Mouse (Mus musculus): Measurements from ENCODE around the gene Sgms1. TPM values are rescaled to one million over a fixed set of nuclear protein-coding genes. Genes with fewer than 3 reads are reported as not detected.

The Sgms1 gene
- polyA plus RNA-seq, 3 experiments from 2014 or later: 47.8 to 56.5 (median 51.5) TPM

GRCm38 (mm10) chr19:32199133-32199532 is 190.4 kb downstream of the Sgms1 start:
- no peak for ATAC-seq

- ATAC-seq: no peak
Observed at GRCm38 (mm10) chr19:32198494-32199106, 190.9 kb downstream of the Sgms1 start.

GRCm38 (mm10) chr19:32196976-32197819 is 192.3 kb downstream of the Sgms1 start:
- ATAC-seq: peak; percentile 91

GRCm38 (mm10) chr19:32196222-32196621 is 193.3 kb downstream of the Sgms1 start:
- peak; percentile 20 for ATAC-seq

- no peak for ATAC-seq
Observed at GRCm38 (mm10) chr19:32194863-32195262, 194.7 kb downstream of the Sgms1 start.

GRCm38 (mm10) chr19:32194074-32194473 is 195.4 kb downstream of the Sgms1 start:
- no peak for ATAC-seq

GRCm38 (mm10) chr19:32191596-32191995 is 197.9 kb downstream of the Sgms1 start:
- no peak for ATAC-seq

GRCm38 (mm10) chr19:32189961-32190360 is 199.6 kb downstream of the Sgms1 start:
- no peak for ATAC-seq

GRCm38 (mm10) chr19:32189036-32189436 is 200.5 kb downstream of the Sgms1 start:
- ATAC-seq: no peak

GRCm38 (mm10) chr19:32186594-32187092 is 202.9 kb downstream of the Sgms1 start:
- peak; percentile 82 for ATAC-seq

- no peak for ATAC-seq
Observed at GRCm38 (mm10) chr19:32183005-32183404, 206.5 kb downstream of the Sgms1 start.

- ATAC-seq: no peak
Observed at GRCm38 (mm10) chr19:32182471-32182870, 207.0 kb downstream of the Sgms1 start.

- no peak for ATAC-seq
Observed at GRCm38 (mm10) chr19:32181721-32182394, 207.7 kb downstream of the Sgms1 start.

- ATAC-seq: no peak
Observed at GRCm38 (mm10) chr19:32180756-32181674, 208.5 kb downstream of the Sgms1 start.

GRCm38 (mm10) chr19:32179978-32180413 is 209.5 kb downstream of the Sgms1 start:
- ATAC-seq: no peak

- ATAC-seq: no peak
Observed at GRCm38 (mm10) chr19:32179514-32179913, 210.0 kb downstream of the Sgms1 start.

- no peak for ATAC-seq
Observed at GRCm38 (mm10) chr19:32178161-32178560, 211.4 kb downstream of the Sgms1 start.

GRCm38 (mm10) chr19:32176458-32176857 is 213.1 kb downstream of the Sgms1 start:
- ATAC-seq: no peak

GRCm38 (mm10) chr19:32175991-32176390 is 213.5 kb downstream of the Sgms1 start:
- ATAC-seq: no peak

- no peak for ATAC-seq
Observed at GRCm38 (mm10) chr19:32175013-32175412, 214.5 kb downstream of the Sgms1 start.

GRCm38 (mm10) chr19:32174561-32174960 is 215.0 kb downstream of the Sgms1 start:
- no peak for ATAC-seq

Measured in inflammation-experienced regulatory T-cells, adult 6 months (primary cell).